Mouse (Mus musculus) monocyte, adult 59 days (primary cell): ENCODE data around the gene Cpn2. TPM values are rescaled to one million over a fixed set of nuclear protein-coding genes. Genes with fewer than 3 reads are reported as not detected.

ENCODE experiments used
- total RNA-seq, 2 experiments: library from RNA; stranded (reverse); gene quantifications; one replicate each; pipeline ENCODE4 v1.2.4; 2023

The Cpn2 gene
- total RNA-seq = not detected

DNA sequence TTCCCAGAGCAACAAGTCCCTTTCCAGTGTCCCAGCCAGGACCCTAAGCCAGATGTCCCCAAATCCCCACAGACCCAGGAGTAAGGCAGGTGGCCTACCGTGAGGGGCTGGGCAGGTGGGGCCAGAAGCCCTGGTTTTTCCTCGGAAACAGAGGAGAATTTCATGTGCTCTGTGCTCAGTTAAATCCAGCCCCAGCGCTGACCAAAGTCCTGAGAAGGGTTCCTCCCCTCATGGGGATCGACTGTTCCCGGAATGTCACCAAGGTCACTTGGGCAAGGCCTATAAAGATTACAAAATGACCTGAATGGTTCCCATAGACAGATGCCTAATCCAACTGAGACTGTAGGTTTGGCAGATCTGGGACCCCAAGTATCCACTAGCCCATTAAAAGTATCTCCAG is at the start of gene Cpn2:
TSS of gene Cpn2 (minus strand) at position 141 of the 400 bp plus-strand sequence.

GRCm38 (mm10) chr16:30310647-30311046 is 43.3 kb upstream of the Cpn2 start, which contains the start of gene Gp5:
Gp5 (minus strand) TSS chr16:30310779.

DNA sequence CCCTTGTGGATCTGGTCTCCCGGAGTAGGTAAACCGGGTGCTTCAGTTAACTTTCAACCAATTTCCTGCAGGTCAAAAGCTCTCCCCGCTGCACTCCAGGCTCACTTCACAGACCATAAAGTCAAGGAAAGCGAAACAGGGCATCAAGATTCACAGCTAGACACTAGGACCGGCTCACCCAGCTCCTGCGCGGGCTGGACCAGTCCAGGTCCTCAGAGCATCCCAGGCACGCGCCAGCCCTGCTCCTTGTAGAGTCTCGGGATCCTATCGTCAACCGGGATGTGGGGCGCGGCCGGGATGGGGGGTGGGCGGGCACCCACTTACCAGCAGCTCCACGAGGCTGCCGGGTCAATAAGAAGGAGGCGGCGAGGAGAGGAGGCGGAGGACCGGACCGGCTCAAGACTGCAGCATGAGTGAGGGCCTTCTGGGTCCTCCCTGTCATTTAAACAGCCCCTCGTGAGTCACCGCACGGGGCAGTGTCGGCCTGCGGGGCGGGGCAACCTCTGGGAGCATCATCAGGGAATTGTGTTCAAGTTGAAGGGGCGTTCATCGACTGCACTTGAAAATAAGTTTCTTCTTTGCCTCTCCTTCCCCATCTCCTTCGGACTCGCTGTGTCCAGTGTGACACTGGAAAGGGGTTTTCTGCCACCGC is 15.7 kb upstream of the Cpn2 start, which contains the start of gene Lrrc15:
TSS of gene Lrrc15 (minus strand) at position 413 of the 652 bp plus-strand sequence.

Other genes starting within 250 kb of the Cpn2 start
- 100 to 1,000 TPM; 121 to 142 TPM for gene Hes1, start 203.1 kb downstream of the Cpn2 start, total RNA-seq
- not detected for gene Lrrc15, start 15.8 kb upstream of the Cpn2 start, total RNA-seq
- under 1 TPM in 1 of 2 experiments, not detected in 1; 0.30 TPM for gene Gp5, start 43.3 kb upstream of the Cpn2 start, total RNA-seq
- gene Atp13a3, start 138.5 kb upstream of the Cpn2 start, total RNA-seq = 100 to 1,000 TPM; 106 to 116 TPM